Mouse (Mus musculus) adrenal gland, postnatal 0 days (tissue): ENCODE measurements around the gene Ltb4r1. TPM values are rescaled to one million over a fixed set of nuclear protein-coding genes. Genes with fewer than 3 reads are reported as not detected.

Source experiments
- polyA plus RNA-seq: library from polyadenylated mRNA; unstranded; fragments of >200 nt; fragmentation: Nextera tagmentation; extraction: Ambion mirVana; gene quantifications from 2 replicates; pipeline ENCODE4 v1.2.1, GENCODE M21; 2015

Ltb4r1 gene
- polyA plus RNA-seq: 1.4 and 1.9 TPM in 2 replicates

GRCm38 (mm10) chr14:55765696-55766095 is at the start of gene Ltb4r1:
TSS of gene Ltb4r1 (plus strand) at chr14:55765962.

GRCm38 (mm10) chr14:55721700-55722437 is 43.9 kb upstream of the Ltb4r1 start, which contains the start of gene Rabggta:
TSS of gene Rabggta (minus strand) at chr14:55722263.

GRCm38 (mm10) chr14:55745180-55745860 is 20.4 kb upstream of the Ltb4r1 start, which contains the start of the genes Dhrs1 and Nop9:
TSS of gene Dhrs1 (minus strand) at chr14:55745690.
TSS of gene Nop9 (plus strand) at chr14:55745693.

GRCm38 (mm10) chr14:55758363-55758784 is 7.4 kb upstream of the Ltb4r1 start, which contains the start of gene Cideb:
TSS of gene Cideb (minus strand) at chr14:55758458.

GRCm38 (mm10) chr14:55761163-55761562 is 4.6 kb upstream of the Ltb4r1 start, which contains the start of gene Ltb4r2:
TSS of gene Ltb4r2 (plus strand) at chr14:55761428.

GRCm38 (mm10) chr14:55783958-55784235 is 18.1 kb downstream of the Ltb4r1 start, which contains the start of gene Adcy4:
TSS of gene Adcy4 (minus strand) at chr14:55784095.

GRCm38 (mm10) chr14:55788256-55789050 is 22.7 kb downstream of the Ltb4r1 start, which contains the start of gene Ripk3:
TSS of gene Ripk3 (minus strand) at chr14:55788865.

Other genes with a start within 250 kb of the Ltb4r1 start
- 0.06 TPM in 1 of 2 replicates, not detected in the other for gene Nrl, start 241.0 kb upstream of the Ltb4r1 start, polyA plus RNA-seq
- gene Pck2, start 225.7 kb upstream of the Ltb4r1 start, polyA plus RNA-seq: 35.7 and 43.6 TPM in 2 replicates
- gene Dcaf11, start 206.0 kb upstream of the Ltb4r1 start, polyA plus RNA-seq: 50.2 and 81.0 TPM in 2 replicates
- 1.6 and 4.3 TPM in 2 replicates for gene A730061H03Rik, start 205.6 kb upstream of the Ltb4r1 start, polyA plus RNA-seq
- 1.1 and 1.3 TPM in 2 replicates for gene Fitm1, start 190.3 kb upstream of the Ltb4r1 start, polyA plus RNA-seq
- gene Psme1, start 187.8 kb upstream of the Ltb4r1 start, polyA plus RNA-seq: 226 and 323 TPM in 2 replicates
- 55.0 and 57.8 TPM in 2 replicates for gene Emc9, start 180.7 kb upstream of the Ltb4r1 start, polyA plus RNA-seq
- 549 and 603 TPM in 2 replicates for gene Psme2, start 174.8 kb upstream of the Ltb4r1 start, polyA plus RNA-seq
- gene Rnf31, start 174.3 kb upstream of the Ltb4r1 start, polyA plus RNA-seq: 9.6 and 12.4 TPM in 2 replicates
- 20.9 and 26.1 TPM in 2 replicates for gene Irf9, start 162.4 kb upstream of the Ltb4r1 start, polyA plus RNA-seq
- 6.8 and 9.0 TPM in 2 replicates for gene Rec8, start 147.9 kb upstream of the Ltb4r1 start, polyA plus RNA-seq
- 41.9 and 52.7 TPM in 2 replicates for gene Ipo4, start 130.0 kb upstream of the Ltb4r1 start, polyA plus RNA-seq
- gene Gm49378, start 128.1 kb upstream of the Ltb4r1 start, polyA plus RNA-seq: 1.0 and 3.3 TPM in 2 replicates
- 65.2 and 103 TPM in 2 replicates for gene Tm9sf1, start 122.2 kb upstream of the Ltb4r1 start, polyA plus RNA-seq
- 0.77 and 0.95 TPM in 2 replicates for gene Tssk4, start 115.8 kb upstream of the Ltb4r1 start, polyA plus RNA-seq
- gene Mdp1, start 105.5 kb upstream of the Ltb4r1 start, polyA plus RNA-seq: 63.2 and 95.3 TPM in 2 replicates
- 30.6 and 43.5 TPM in 2 replicates for gene Gmpr2, start 94.0 kb upstream of the Ltb4r1 start, polyA plus RNA-seq
- gene Nedd8, start 93.8 kb upstream of the Ltb4r1 start, polyA plus RNA-seq: 635 and 779 TPM in 2 replicates
- 16.5 and 25.7 TPM in 2 replicates for gene Tinf2, start 84.1 kb upstream of the Ltb4r1 start, polyA plus RNA-seq
- gene Tgm1, start 52.0 kb upstream of the Ltb4r1 start, polyA plus RNA-seq: 0.47 and 1.2 TPM in 2 replicates
- 15.1 and 23.2 TPM in 2 replicates for gene Rabggta, start 43.7 kb upstream of the Ltb4r1 start, polyA plus RNA-seq
- gene Dhrs1, start 20.3 kb upstream of the Ltb4r1 start, polyA plus RNA-seq: 69.6 and 82.1 TPM in 2 replicates
- gene Nop9, start 20.3 kb upstream of the Ltb4r1 start, polyA plus RNA-seq: 14.2 and 22.9 TPM in 2 replicates
- 2.3 and 3.7 TPM in 2 replicates for gene Cideb, start 7.5 kb upstream of the Ltb4r1 start, polyA plus RNA-seq
- gene Ltb4r2, start 4.5 kb upstream of the Ltb4r1 start, polyA plus RNA-seq: 0.11 and 0.75 TPM in 2 replicates
- gene Adcy4, start 18.1 kb downstream of the Ltb4r1 start, polyA plus RNA-seq: 3.7 and 4.4 TPM in 2 replicates
- gene Ripk3, start 22.9 kb downstream of the Ltb4r1 start, polyA plus RNA-seq: 9.4 and 11.5 TPM in 2 replicates
- 12.6 and 13.1 TPM in 2 replicates for gene Nfatc4, start 57.2 kb downstream of the Ltb4r1 start, polyA plus RNA-seq
- 5.9 and 6.6 TPM in 2 replicates for gene Nynrin, start 88.0 kb downstream of the Ltb4r1 start, polyA plus RNA-seq
- 0.28 and 0.29 TPM in 2 replicates for gene Cbln3, start 118.4 kb downstream of the Ltb4r1 start, polyA plus RNA-seq
- 7.3 and 9.3 TPM in 2 replicates for gene Khnyn, start 119.0 kb downstream of the Ltb4r1 start, polyA plus RNA-seq
- 55.6 and 63.8 TPM in 2 replicates for gene Sdr39u1, start 134.3 kb downstream of the Ltb4r1 start, polyA plus RNA-seq
- 45.9 and 61.2 TPM in 2 replicates for gene Cma1, start 178.7 kb downstream of the Ltb4r1 start, polyA plus RNA-seq
- not detected in 2 replicates for gene Cma2, start 185.0 kb downstream of the Ltb4r1 start, polyA plus RNA-seq